Mouse (Mus musculus) erythroblast, embryonic 14.5 days (primary cell): ENCODE measurements at regions not wholly inside any gene's neighbourhood (a gene's known extent, or its start where the extent isn't known, plus 50 kb on each side); places are given as distances from the start of the nearest gene placed in this dataset.
A peak's percentile ranks its signal among the peaks of the same experiment; 100 is the strongest.

Experiments used
- H3K27me3 ChIP-seq: 2 replicates; pipeline ENCODE4 v1.6.1; 2012; ENCODE audit warnings: inconsistent platforms; ENCODE audit not compliant: control insufficient read depth
- H3K36me3 ChIP-seq: 2 replicates; pipeline ENCODE4 v1.6.1; 2012; ENCODE audit warnings: mild to moderate bottlenecking, inconsistent platforms; ENCODE audit not compliant: control insufficient read depth
- H3K4me1 ChIP-seq: 2 replicates; pipeline ENCODE4 v1.6.1; 2012; ENCODE audit warnings: inconsistent platforms; ENCODE audit not compliant: control insufficient read depth
- H3K4me3 ChIP-seq: replicated peaks from 2 replicates; pipeline ENCODE3; 2012; ENCODE audit warnings: moderate library complexity, mild to moderate bottlenecking, inconsistent platforms
- H3K9me3 ChIP-seq: 2 replicates; pipeline ENCODE4 v1.6.1; 2012; ENCODE audit warnings: low read length, inconsistent platforms, mixed read lengths; ENCODE audit not compliant: control insufficient read depth
- GATA1 ChIP-seq: IDR thresholded peaks from 2 replicates; pipeline ENCODE4 v1.6.1; 2012; ENCODE audit warnings: low read length, inconsistent platforms, mixed read lengths
- TAL1 ChIP-seq: IDR thresholded peaks from 3 replicates; pipeline ENCODE4 v1.6.1; 2012; ENCODE audit warnings: low read length, inconsistent platforms, mixed read lengths

DNA sequence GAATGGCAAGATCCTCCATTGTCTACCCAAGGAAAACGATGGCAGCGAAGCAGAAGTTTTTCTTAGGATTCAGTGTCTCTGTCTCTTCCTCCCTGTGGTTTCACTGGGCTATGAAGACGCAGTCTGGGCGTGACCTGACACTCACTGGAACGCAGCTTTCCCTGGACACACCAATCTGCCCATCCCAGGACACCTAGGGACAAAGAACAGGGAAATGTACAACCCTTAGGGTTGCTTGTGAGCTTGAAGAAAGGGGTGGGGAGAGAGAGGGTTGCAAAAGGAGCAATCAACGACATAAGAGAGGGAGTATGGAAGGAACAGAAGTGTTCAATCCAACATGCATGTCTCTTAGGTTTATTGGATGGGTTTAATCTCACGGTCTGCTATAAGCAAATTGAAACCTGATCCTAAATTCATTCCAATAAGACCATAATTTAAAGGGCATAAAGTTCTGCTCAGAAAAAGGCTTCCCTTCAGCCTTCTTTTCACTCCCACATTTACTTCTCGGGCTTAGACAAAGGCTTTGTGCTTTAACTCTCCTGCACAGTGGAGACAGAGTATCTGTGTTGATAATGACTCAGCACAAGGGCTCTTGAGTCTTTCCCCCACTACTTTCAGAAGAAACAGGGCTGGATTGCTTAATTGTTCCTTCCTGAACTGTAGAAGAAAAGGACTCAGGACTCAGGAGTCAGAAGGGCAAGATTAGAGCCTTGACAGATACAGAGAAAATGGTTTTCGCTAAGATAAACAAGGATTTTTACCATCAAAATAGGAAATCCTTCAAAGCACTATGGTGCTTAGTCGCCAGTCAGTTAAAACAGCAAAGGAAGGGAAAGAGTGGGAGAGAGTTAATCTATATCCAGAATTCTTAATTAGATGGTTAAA is 147.3 kb upstream of the Cited2 start:
- peak overlapping the region; percentile 1 for H3K4me3 ChIP-seq
- TF ChIP-seq GATA1 = no peak
- TF ChIP-seq TAL1 = no peak
- H3K36me3 ChIP-seq = no peaks in the 10 kb centered on the region
- peaks cover 7% of the 10 kb centered on the region for H3K9me3 ChIP-seq
- H3K4me1 ChIP-seq = peaks cover 40% of the 10 kb centered on the region
- no peaks in the 10 kb centered on the region for H3K27me3 ChIP-seq

DNA sequence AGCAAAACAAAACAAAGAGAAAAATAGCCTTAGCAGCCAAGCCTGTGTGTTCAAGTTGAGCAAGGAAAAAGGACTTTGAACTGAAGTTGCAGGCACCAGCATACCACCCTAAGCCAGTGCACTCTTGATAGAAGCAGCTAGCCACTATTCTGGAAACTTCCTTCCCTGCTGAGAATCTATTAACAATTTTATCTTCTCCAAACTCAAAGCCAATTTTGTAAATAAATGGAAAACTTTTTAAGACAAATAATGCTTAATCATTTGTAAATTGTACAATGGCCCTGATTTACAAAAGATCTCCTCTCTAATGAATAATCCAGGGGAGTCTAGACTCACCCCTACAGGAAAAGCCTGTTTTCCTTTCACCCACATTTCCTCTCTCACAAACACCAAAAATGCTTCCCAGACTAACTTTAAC is 146.7 kb upstream of the Cited2 start:
- peaks cover 7% of the 10 kb centered on the region for H3K9me3 ChIP-seq
- H3K4me1 ChIP-seq = peaks cover 40% of the 10 kb centered on the region
- no peaks in the 10 kb centered on the region for H3K36me3 ChIP-seq
- no peak overlapping the region for H3K4me3 ChIP-seq
- no peaks in the 10 kb centered on the region for H3K27me3 ChIP-seq
- TF ChIP-seq TAL1 = no peak
- TF ChIP-seq GATA1 = no peak

DNA sequence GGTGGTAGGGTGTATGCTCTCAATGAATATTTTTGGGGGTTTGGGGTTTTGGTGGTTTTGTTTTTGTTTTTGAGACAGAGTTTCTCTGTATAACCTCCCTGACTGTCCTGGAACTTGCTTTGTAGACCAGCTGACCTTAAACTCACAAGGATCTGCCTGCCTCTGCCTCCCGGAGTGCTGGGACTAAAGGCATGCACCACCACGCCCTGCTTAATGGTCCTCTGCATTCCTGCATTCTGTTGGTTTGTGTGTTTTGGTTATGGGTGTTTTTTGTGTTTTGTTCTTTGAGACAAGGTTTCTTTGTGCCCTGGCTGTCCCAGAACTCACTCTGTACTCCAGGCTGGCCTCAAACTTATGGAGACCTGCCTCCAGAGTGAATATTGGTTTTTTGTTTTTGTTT is 143.6 kb upstream of the Cited2 start:
- Histone ChIP-seq H3K4me1 (peaks cover 27% of the 10 kb centered on the region), H3K4me3 (no peak overlapping the region), H3K27me3 (no peaks in the 10 kb centered on the region), H3K9me3 (no peaks in the 10 kb centered on the region), H3K36me3 (no peaks in the 10 kb centered on the region)
- TF ChIP-seq GATA1 = no peak
- no peak for TF ChIP-seq TAL1

DNA sequence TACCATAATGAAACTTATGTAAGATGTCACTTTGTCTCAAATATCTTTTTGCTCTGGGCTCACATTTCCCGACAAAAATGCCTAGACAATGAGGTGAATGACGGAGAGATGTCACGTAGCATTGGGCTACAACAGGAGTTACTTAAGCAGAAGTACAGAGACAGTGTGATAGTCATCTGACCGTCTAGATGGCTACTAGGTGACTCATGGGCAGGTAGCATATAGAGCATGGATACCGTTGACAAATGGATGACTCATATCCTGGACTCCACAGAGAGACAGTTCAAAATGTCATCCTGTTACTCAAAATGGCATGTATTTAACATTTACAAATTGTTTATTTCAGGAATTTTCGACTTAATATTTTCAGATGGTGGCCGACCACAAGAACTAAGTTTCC is 138.2 kb upstream of the Cited2 start:
- Histone ChIP-seq H3K4me3 (no peak overlapping the region), H3K27me3 (no peaks in the 10 kb centered on the region), H3K36me3 (no peaks in the 10 kb centered on the region), H3K9me3 (no peaks in the 10 kb centered on the region), H3K4me1 (peaks cover 21% of the 10 kb centered on the region)
- TF ChIP-seq GATA1 (no peak), TAL1 (no peak)

DNA sequence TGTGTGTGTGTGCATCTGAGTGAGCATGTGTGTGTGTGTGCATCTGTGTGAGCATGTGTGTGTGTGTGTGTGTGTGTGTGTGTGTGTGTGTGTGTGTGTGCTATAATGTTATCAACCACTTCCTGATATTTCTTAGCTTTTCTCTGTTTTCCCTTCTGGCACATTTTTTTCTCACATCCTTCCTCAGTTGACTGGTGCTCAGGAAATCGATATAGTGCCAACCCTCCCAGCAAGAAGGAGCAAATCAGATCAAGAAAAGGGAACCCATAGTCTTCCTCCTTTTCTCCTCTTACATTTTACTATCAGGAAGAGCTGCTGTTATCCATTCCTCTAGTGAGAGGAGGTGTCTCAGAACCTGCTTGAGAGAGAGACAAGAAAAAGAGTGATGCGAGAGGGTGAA is 136.1 kb upstream of the Cited2 start:
- no peaks in the 10 kb centered on the region for H3K27me3 ChIP-seq
- no peaks in the 10 kb centered on the region for H3K36me3 ChIP-seq
- peaks cover 40% of the 10 kb centered on the region for H3K4me1 ChIP-seq
- TF ChIP-seq TAL1 (no peak), GATA1 (no peak)
- no peak overlapping the region for H3K4me3 ChIP-seq
- no peaks in the 10 kb centered on the region for H3K9me3 ChIP-seq

DNA sequence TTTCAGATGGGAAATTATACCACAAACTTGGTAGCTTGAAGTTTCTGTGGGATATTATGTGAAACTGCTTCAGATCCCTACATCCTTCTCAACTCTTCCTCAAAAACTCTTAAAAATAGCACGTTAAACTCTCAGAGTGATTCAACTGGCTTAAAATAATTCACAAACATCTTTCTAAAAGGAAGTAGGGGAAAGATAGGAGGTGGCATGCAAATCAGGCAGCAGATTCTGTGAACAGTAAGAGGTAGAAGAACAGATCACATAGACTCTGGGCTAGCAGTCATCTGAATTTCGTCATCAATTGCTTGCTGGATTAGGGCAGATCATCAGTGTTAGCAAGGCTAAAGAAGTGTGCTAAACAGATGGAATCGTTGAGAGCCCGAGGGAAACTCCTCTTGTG is 133.9 kb upstream of the Cited2 start:
- no peak overlapping the region for H3K4me3 ChIP-seq
- TF ChIP-seq GATA1 (no peak), TAL1 (no peak)
- H3K9me3 ChIP-seq = no peaks in the 10 kb centered on the region
- H3K27me3 ChIP-seq = no peaks in the 10 kb centered on the region
- H3K36me3 ChIP-seq = no peaks in the 10 kb centered on the region
- H3K4me1 ChIP-seq = peaks cover 59% of the 10 kb centered on the region

DNA sequence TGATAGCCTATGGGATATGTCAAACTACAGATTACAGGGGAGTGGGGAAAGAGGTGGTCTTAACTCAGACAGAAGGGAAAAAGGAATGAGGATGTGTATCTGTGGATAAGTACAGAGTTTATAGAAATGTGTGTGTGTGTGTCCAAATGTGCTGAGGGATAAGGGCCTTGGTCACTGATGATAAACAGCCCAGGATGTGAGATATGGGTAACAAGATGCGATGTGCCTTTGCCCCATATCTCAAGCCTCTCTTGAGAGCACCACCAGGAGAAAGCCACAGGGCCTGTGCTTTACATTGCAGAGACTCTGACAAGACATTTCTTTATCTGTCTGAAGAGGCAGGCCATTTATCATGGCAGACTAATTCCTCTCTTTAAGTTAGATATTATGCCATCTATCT is 132.8 kb upstream of the Cited2 start:
- TF ChIP-seq GATA1 (peak; percentile 66), TAL1 (peak; percentile 65)
- H3K4me3 ChIP-seq = no peak overlapping the region
- H3K27me3 ChIP-seq = no peaks in the 10 kb centered on the region
- no peaks in the 10 kb centered on the region for H3K9me3 ChIP-seq
- H3K36me3 ChIP-seq = no peaks in the 10 kb centered on the region
- peaks cover 65% of the 10 kb centered on the region for H3K4me1 ChIP-seq

DNA sequence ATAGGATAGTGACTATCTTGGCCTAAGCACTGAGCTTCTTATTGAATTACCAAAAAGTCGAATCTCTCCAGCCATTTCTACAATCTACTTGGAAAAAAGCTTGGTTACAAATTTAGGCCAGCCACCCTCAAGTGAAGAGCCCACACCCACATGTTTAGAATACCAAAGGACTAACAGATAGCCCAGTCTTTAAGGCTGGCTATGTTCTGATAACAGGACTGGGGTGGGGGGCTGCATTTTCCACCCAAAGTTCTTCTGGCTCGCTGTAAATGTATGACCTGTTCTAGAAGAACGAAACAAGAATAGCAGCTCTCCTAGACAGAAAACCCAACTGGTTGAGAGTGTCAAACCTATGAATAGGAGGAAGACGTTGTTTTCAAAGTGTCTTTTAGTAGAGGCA is 130.6 kb upstream of the Cited2 start:
- Histone ChIP-seq H3K4me1 (peaks cover 83% of the 10 kb centered on the region), H3K36me3 (no peaks in the 10 kb centered on the region), H3K27me3 (no peaks in the 10 kb centered on the region), H3K9me3 (no peaks in the 10 kb centered on the region), H3K4me3 (no peak overlapping the region)
- TF ChIP-seq GATA1 (no peak), TAL1 (no peak)

DNA sequence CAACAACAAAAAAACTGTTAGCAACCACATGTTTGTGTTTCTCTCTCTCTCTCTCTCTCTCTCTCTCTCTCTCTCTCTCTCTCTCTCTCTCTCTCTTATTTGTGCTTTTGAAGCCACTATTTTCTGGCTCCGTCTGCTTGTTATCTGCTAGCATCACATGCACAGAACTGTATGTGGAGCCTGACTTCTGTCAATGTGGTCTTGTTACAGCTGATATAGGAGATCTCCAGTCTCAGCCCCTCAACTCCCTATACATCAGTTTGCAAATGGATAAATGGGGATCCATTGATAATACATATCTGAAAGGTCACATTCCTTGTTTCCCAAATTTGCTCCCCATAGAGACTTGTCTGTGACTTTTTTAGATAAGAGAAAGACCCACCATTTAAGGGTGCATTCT is 126.9 kb upstream of the Cited2 start:
- no peak overlapping the region for H3K4me3 ChIP-seq
- peaks cover 88% of the 10 kb centered on the region for H3K4me1 ChIP-seq
- H3K9me3 ChIP-seq = no peaks in the 10 kb centered on the region
- H3K36me3 ChIP-seq = no peaks in the 10 kb centered on the region
- H3K27me3 ChIP-seq = no peaks in the 10 kb centered on the region
- TF ChIP-seq TAL1 (peak; percentile 62), GATA1 (peak; percentile 67)

DNA sequence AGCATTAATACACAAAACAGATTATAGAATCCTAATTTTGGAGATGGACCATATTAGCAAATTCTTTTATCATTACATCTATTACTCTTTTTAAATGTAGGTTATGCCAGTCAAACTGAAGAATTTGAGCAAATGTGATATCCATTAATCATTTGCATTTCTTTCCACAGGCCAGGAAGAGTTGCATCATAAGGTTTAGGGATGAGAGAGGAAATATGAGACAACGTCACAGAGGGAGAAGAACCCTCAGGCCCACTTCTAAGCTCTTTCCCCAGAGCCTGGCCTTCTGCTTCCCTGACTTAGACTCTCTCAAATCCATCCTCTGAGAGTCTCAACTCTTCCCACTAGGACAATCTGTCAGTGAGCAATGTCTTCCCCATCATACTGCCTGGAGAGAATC is 126.3 kb upstream of the Cited2 start:
- Histone ChIP-seq H3K36me3 (no peaks in the 10 kb centered on the region), H3K27me3 (no peaks in the 10 kb centered on the region), H3K4me3 (no peak overlapping the region), H3K9me3 (no peaks in the 10 kb centered on the region), H3K4me1 (peaks cover 89% of the 10 kb centered on the region)
- TF ChIP-seq GATA1 (no peak), TAL1 (no peak)
